Mouse (Mus musculus) heart, embryonic 16.5 days (tissue): ENCODE measurements at regions not wholly inside any gene's neighbourhood (a gene's known extent, or its start where the extent isn't known, plus 50 kb on each side); places are given as distances from the start of the nearest gene placed in this dataset.

ENCODE experiments used
- ATAC-seq: fragments of 200-750 bp; cut with Nextera tagmentation; replicated peaks from 2 replicates; pipeline ENCODE4 v1.8.0; 2017; ENCODE audit warnings: moderate number of reproducible peaks; ENCODE audit not compliant: insufficient read depth, low FRiP score; ENCODE audit errors: extremely low read depth
- H3K27ac ChIP-seq: fragments of 300-500 bp; sonication (generic); 2 replicates; pipeline ENCODE4 v1.5.1; 2014; ENCODE audit warnings: mild to moderate bottlenecking, low read length, control low read depth, moderate library complexity
- H3K27me3 ChIP-seq: fragments of 300-500 bp; sonication (generic); 2 replicates; pipeline ENCODE4 v1.6.1; 2014; ENCODE audit warnings: low read length, mixed read lengths; ENCODE audit not compliant: control insufficient read depth, insufficient read depth
- H3K36me3 ChIP-seq: fragments of 300-500 bp; sonication (generic); 2 replicates; pipeline ENCODE4 v1.6.1; 2014; ENCODE audit not compliant: control insufficient read depth, insufficient read depth
- H3K4me1 ChIP-seq: fragments of 300-500 bp; sonication (generic); 2 replicates; pipeline ENCODE4 v1.6.1; 2014; ENCODE audit warnings: low read length, mixed read lengths; ENCODE audit not compliant: control insufficient read depth, insufficient read depth
- H3K4me2 ChIP-seq: fragments of 300-500 bp; sonication (generic); 2 replicates; pipeline ENCODE4 v1.6.1; 2014; ENCODE audit warnings: low read depth, mild to moderate bottlenecking, control low read depth, low read length
- H3K4me3 ChIP-seq: fragments of 300-500 bp; sonication (generic); 2 replicates; pipeline ENCODE4 v1.5.1; 2014; ENCODE audit warnings: mild to moderate bottlenecking, control low read depth, low read length
- H3K9ac ChIP-seq: fragments of 300-500 bp; sonication (generic); 2 replicates; pipeline ENCODE4 v1.6.1; 2014; ENCODE audit warnings: low read length, control low read depth
- H3K9me3 ChIP-seq: fragments of 300-500 bp; sonication (generic); replicated peaks from 2 replicates; pipeline ENCODE4 v1.6.1; 2016; ENCODE audit warnings: low read length; ENCODE audit not compliant: control insufficient read depth
- WGBS: fragments of 180-500 bp; shearing (Covaris S2); extraction: QIAGEN DNeasy Blood & Tissue Kit; methylation state at CpG from one replicate; pipeline ENCODE4 v1.1.7; 2014; 5-methylcytosine and 5-hydroxymethylcytosine counted together

DNA sequence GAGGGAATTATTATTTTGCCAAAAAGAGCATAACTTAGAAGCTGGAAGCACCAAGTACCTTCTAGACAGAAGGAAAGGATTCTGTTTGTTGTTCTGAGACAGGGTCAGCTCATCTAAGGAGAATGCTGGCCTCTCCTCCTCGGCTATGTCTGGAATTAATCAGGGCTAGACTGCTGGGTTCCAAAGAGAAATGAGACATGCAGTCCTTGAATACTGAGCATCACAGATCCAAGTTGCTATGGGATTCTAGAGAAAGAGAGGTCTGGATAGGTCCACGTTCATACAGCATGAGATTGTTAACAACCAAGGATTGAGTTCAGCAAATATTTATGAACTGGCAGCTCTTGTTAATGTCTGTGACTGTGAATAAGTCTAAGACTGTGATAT lies 63.7 kb upstream of the Slc22a23 start:
- H3K9ac ChIP-seq = no peak overlapping the region
- no peaks in the 10 kb centered on the region; the same call in 1 of the 2 replicates for H3K4me1 ChIP-seq
- H3K27ac ChIP-seq = no peak overlapping the region
- no peaks in the 10 kb centered on the region for H3K9me3 ChIP-seq
- no peak overlapping the region for H3K4me3 ChIP-seq
- no peak overlapping the region for H3K4me2 ChIP-seq
- no peaks in the 10 kb centered on the region for H3K27me3 ChIP-seq
- WGBS = 33% methylated on average over 2 of the region's 2 CpGs
- no peaks in the 10 kb centered on the region for H3K36me3 ChIP-seq
- no peak for ATAC-seq

DNA sequence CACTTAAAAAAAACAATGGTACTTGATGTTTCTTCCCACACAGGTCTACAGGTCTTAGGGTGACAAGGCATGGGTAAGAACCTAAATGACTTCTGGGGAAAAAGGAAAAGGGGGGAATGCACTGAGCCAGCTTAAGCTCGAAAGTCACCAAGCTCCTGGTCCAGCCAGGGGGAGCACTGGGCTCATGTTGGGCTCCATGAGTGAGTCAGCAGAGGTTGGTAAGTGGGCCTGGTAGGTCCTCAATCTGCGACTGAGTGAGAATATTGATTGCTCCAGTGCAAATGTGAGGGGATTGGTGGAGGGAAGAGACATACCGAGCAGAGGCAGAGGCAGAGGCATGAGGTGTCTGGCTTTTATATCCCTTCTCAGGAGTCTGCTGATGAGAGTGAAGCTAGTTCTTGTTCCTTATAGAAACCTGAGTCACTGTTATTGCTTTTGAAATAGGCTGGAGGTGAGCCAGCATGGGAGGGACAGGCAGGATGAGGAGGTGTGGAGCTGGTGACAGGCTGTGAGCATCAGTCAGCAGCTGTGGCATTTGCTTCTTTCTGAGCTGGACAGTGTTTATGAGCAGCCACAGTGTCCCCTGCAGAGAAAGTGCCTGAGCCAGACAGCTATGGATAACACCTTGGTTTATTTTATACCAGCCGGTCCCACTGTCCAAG lies 63.2 kb upstream of the Slc22a23 start:
- H3K27ac ChIP-seq = no peak overlapping the region
- H3K4me2 ChIP-seq = no peak overlapping the region
- H3K9ac ChIP-seq = no peak overlapping the region
- peak; percentile 41 for ATAC-seq
- H3K4me1 ChIP-seq = no peaks in the 10 kb centered on the region; the same call in 1 of the 2 replicates
- H3K9me3 ChIP-seq = no peaks in the 10 kb centered on the region
- 41% methylated on average over 4 of the region's 4 CpGs for WGBS
- H3K27me3 ChIP-seq = no peaks in the 10 kb centered on the region
- no peak overlapping the region for H3K4me3 ChIP-seq
- no peaks in the 10 kb centered on the region for H3K36me3 ChIP-seq

DNA sequence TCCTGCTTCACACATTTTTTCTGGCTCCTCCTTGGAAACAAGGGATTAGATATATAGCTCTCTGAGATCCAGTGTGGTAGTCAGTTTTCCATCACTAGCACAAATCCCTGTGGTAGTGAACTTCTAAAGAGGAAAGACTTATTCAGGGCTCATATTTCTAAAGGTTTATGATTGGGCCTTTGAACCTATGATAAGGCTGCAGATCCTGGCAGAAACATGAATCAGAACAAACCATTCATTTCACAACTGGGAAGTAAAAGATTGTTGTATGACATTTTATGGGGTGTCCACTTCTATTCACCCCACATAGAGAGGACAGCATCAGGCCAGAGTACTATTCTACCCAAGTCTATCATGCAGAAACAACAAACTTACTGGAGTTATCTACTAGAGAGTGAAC lies 61.3 kb upstream of the Slc22a23 start:
- Histone ChIP-seq H3K9ac (no peak overlapping the region), H3K4me1 (no peaks in the 10 kb centered on the region; the same call in 1 of the 2 replicates), H3K36me3 (no peaks in the 10 kb centered on the region), H3K27me3 (no peaks in the 10 kb centered on the region), H3K9me3 (no peaks in the 10 kb centered on the region), H3K27ac (no peak overlapping the region), H3K4me3 (no peak overlapping the region), H3K4me2 (no peak overlapping the region)
- ATAC-seq = no peak

DNA sequence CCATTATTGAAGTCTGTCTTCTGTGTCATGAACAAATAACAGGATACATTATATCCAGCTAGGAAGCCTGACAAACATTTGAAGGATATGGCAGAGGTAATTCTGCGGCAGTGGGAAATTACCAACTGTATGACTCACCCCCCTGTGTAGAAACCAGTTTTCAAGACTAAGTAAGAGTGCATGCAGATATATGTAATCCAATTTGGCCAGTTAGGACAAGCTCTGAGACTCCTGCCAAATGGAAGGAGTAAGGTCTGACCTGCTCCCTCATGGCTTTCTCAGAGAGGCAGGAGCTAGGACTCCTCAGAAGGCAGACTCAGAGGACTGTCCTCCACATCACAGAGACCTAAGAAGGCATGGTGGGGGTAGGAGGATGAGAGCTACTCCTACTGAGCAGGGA lies 57.6 kb upstream of the Slc22a23 start:
- Histone ChIP-seq H3K4me3 (no peak overlapping the region), H3K27me3 (no peaks in the 10 kb centered on the region), H3K27ac (no peak overlapping the region), H3K36me3 (no peaks in the 10 kb centered on the region), H3K4me2 (no peak overlapping the region), H3K4me1 (no peaks in the 10 kb centered on the region), H3K9ac (no peak overlapping the region), H3K9me3 (no peaks in the 10 kb centered on the region)
- WGBS = 55% methylated on average over 1 of the region's 1 CpGs
- no peak for ATAC-seq

DNA sequence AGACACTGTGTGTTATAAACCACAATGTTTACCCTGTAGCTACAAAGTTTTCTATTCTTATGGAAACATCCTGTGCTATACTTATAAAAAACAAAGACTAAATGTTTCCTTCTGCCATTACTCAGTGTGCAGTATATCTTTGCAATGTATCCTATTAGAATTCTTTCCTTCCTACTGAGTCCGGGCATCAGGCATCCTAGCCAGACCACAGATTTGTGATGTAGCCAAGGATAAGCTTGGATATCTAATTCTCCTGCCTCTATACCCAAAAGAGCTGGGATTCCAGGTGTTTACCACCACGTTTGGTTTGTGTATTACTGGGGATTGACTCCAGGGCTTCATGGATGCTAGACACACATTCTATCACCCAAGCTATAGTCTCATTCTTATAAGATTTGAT lies 56.0 kb upstream of the Slc22a23 start:
- Histone ChIP-seq H3K9ac (no peak overlapping the region), H3K27ac (no peak overlapping the region), H3K27me3 (no peaks in the 10 kb centered on the region), H3K36me3 (no peaks in the 10 kb centered on the region), H3K4me1 (no peaks in the 10 kb centered on the region), H3K4me3 (no peak overlapping the region), H3K4me2 (no peak overlapping the region), H3K9me3 (no peaks in the 10 kb centered on the region)
- no peak for ATAC-seq
- WGBS = 78% methylated on average over 2 of the region's 2 CpGs

DNA sequence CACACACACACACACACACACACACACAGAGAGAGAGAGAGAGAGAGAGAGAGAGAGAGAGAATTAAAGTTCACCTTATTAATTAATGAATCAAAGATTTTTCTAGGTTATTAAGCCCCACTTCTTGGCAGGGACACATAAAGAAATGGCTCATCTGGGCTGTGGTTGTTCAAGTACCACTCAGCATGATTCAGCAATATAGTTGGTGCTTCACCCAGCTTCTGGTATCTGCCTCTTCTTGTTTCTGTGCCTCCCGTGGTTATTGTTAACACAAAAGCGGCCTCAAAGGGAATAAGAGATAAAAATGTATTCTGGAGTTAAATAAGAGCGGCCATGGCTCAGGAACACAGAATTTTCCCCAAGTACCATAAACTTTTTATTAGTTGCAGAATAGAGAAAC lies 53.9 kb upstream of the Slc22a23 start:
- 50% methylated on average over 3 of the region's 3 CpGs for WGBS
- Histone ChIP-seq H3K9ac (no peak overlapping the region), H3K9me3 (no peaks in the 10 kb centered on the region), H3K4me3 (no peak overlapping the region), H3K27ac (no peak overlapping the region), H3K36me3 (no peaks in the 10 kb centered on the region), H3K4me1 (no peaks in the 10 kb centered on the region), H3K27me3 (no peaks in the 10 kb centered on the region), H3K4me2 (no peak overlapping the region)
- no peak for ATAC-seq

DNA sequence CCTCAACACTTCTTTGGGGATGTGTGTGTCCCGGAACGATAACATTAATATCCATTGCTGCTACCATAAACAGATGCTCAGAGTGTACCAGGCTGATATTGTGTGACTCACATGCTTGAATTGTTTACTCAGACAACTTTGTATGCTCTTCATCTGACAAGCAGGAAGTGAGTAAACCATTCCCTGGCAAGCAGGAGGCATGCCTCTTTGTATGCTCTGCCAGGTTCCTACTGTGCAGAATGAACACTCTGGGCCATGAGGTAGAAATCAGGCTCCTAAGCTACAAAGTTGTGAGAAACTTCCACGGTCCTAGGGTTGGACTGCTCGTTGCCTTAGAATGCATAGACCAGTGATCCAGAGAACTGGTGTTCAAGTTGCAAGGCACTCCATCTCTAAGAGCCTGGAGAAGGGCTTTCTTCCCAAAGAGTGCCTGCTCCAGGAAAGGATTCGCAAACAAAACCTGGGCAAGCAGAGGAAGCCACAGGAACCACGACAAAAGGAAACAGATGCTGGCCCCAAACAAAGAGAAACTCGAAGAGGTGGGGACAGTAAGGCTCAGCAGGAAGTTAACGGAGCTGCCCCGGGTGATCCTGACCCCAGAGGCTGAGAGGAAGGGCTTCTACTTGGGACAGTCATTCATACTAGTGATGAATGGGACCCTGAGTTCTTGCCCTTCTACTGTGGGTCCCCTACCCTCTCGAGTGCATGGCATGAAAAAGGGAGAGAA lies 53.2 kb upstream of the Slc22a23 start:
- Histone ChIP-seq H3K27me3 (no peaks in the 10 kb centered on the region), H3K4me1 (no peaks in the 10 kb centered on the region), H3K27ac (no peak overlapping the region), H3K9ac (no peak overlapping the region), H3K4me2 (no peak overlapping the region), H3K4me3 (no peak overlapping the region), H3K36me3 (no peaks in the 10 kb centered on the region), H3K9me3 (no peaks in the 10 kb centered on the region)
- no peak for ATAC-seq
- 35% methylated on average over 10 of the region's 10 CpGs for WGBS

DNA sequence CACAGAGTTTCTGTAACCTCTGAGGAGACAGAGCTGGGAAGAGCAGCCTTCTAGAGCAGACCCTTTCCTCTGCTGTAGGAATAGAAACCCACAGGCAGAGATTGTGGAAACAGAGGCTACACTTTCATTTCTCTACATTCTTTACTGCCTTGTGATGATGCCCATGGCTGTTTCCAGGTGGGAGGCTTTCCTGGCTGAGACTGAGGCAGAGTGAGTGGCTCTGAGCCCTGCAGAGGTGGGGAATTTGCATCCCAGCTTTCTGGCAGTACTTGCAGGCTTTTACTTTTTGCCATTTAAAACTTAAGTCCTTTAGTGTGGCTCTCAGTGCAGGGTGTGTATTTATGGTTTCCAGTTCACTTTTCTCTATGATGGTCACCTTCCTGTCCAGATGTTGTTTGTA lies 50.5 kb upstream of the Slc22a23 start:
- H3K27ac ChIP-seq = no peak overlapping the region
- no peaks in the 10 kb centered on the region for H3K27me3 ChIP-seq
- H3K4me2 ChIP-seq = no peak overlapping the region
- H3K9me3 ChIP-seq = no peaks in the 10 kb centered on the region
- no peak overlapping the region for H3K9ac ChIP-seq
- H3K36me3 ChIP-seq = no peaks in the 10 kb centered on the region
- H3K4me1 ChIP-seq = 0 out of 2 replicates have a peak, but pooled peaks cover 3% of the 10 kb centered on the region
- no peak for ATAC-seq
- H3K4me3 ChIP-seq = no peak overlapping the region

DNA sequence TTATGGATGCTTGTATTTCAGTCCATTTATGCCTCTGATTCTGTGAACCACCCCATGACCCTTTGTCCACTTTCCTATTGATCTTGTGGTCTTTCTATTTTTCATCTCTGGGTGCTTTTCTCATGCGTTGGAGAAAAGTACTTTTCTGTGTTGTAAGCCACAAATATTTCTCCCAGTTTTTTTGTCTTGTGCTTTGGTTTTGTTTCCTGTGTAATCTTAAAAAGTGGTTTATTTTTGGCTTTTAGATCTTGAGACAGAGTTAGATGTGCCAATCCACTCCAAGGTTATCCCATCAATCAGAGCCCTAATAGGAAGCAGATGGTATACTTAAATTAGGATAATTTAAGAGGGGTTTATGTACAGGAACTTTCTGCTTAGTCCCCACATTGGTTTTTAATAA lies 50.0 kb upstream of the Slc22a23 start:
- no peak overlapping the region for H3K27ac ChIP-seq
- 0 out of 2 replicates have a peak, but pooled peaks cover 3% of the 10 kb centered on the region for H3K4me1 ChIP-seq
- no peak overlapping the region for H3K4me3 ChIP-seq
- no peak overlapping the region for H3K9ac ChIP-seq
- no peak overlapping the region for H3K4me2 ChIP-seq
- H3K27me3 ChIP-seq = no peaks in the 10 kb centered on the region
- 68% methylated on average over 1 of the region's 1 CpGs for WGBS
- no peaks in the 10 kb centered on the region for H3K36me3 ChIP-seq
- ATAC-seq = no peak
- H3K9me3 ChIP-seq = no peaks in the 10 kb centered on the region
